Mouse (Mus musculus): ENCODE measurements at regions not wholly inside any gene's neighbourhood (a gene's known extent, or its start where the extent isn't known, plus 50 kb on each side); places are given as distances from the start of the nearest gene placed in this dataset.

GRCm38 (mm10) chr14:102514527-102514926 is 467.9 kb downstream of the Kctd12 start:
- TF ChIP-seq CTCF (IDR thresholded peaks at IDR 0.05; ENCODE audit: insufficient read depth, low read length) (no peak), POLR2A (IDR thresholded peaks at IDR 0.05; ENCODE audit: borderline replicate concordance, extremely low read depth, low read depth, low read length) (no peak)
